Mouse (Mus musculus) liver, embryonic 13.5 days (tissue): ENCODE results near the gene Tmem102. TPM values are rescaled to one million over a fixed set of nuclear protein-coding genes. Genes with fewer than 3 reads are reported as not detected.

Experiments
- ATAC-seq: fragments of 200-750 bp; cut with Nextera tagmentation; 2 replicates; pipeline ENCODE4 v1.8.0; 2017; ENCODE audit warnings: low read depth, mild to moderate bottlenecking, moderate number of reproducible peaks, moderate library complexity
- DNase-seq: peaks from one replicate; pipeline ENCODE4 v3.0.0; 2022
- H3K27ac ChIP-seq: fragments of 300-500 bp; sonication (generic); 2 replicates; pipeline ENCODE4 v1.5.1; 2015; ENCODE audit warnings: moderate library complexity, mild to moderate bottlenecking, inconsistent platforms
- H3K27me3 ChIP-seq: fragments of 300-500 bp; sonication (generic); 2 replicates; pipeline ENCODE4 v1.6.1; 2015; ENCODE audit warnings: mild to moderate bottlenecking, inconsistent platforms
- H3K36me3 ChIP-seq: fragments of 300-500 bp; sonication (generic); 2 replicates; pipeline ENCODE4 v1.6.1; 2015; ENCODE audit warnings: mild to moderate bottlenecking, inconsistent platforms
- H3K4me1 ChIP-seq: fragments of 300-500 bp; sonication (generic); replicated peaks from 2 replicates; pipeline ENCODE4 v1.6.1; 2015; ENCODE audit warnings: inconsistent platforms
- H3K4me2 ChIP-seq: fragments of 300-500 bp; sonication (generic); 2 replicates; pipeline ENCODE4 v1.6.1; 2015; ENCODE audit warnings: inconsistent platforms, mild to moderate bottlenecking, moderate library complexity
- H3K4me3 ChIP-seq: fragments of 300-500 bp; sonication (generic); replicated peaks from 2 replicates; pipeline ENCODE4 v1.5.1; 2015; ENCODE audit warnings: mild to moderate bottlenecking, inconsistent platforms
- H3K9ac ChIP-seq: fragments of 300-500 bp; sonication (generic); 2 replicates; pipeline ENCODE4 v1.6.1; 2015; ENCODE audit warnings: mild to moderate bottlenecking, inconsistent platforms
- H3K9me3 ChIP-seq: fragments of 300-500 bp; sonication (generic); replicated peaks from 2 replicates; pipeline ENCODE4 v1.6.1; 2016; ENCODE audit warnings: inconsistent platforms
- WGBS: fragments of 180-500 bp; shearing (Covaris S2); methylation state at CpG from one replicate; pipeline ENCODE4 v1.1.7; 2015; ENCODE audit not compliant: insufficient replicate concordance; 5-methylcytosine and 5-hydroxymethylcytosine counted together
- polyA plus RNA-seq: library from polyadenylated mRNA; unstranded; fragments of >200 nt; fragmentation: Nextera tagmentation; extraction: Ambion mirVana; gene quantifications from 2 replicates; pipeline ENCODE4 v1.2.1, GENCODE M21; 2015

Tmem102 gene
- polyA plus RNA-seq, 1 experiment from 2014 or later, result 0.50 TPM

GRCm38 (mm10) chr11:69754701-69755100 is 50.7 kb downstream of the Tmem102 start:
- H3K36me3 ChIP-seq, result peaks cover 13% of the 10 kb centered on the region
- H3K27me3 ChIP-seq, result no peaks in the 10 kb centered on the region
- peak overlapping the region; percentile 90 for H3K4me2 ChIP-seq
- H3K4me3 ChIP-seq, result peak overlapping the region; percentile 43
- H3K9ac ChIP-seq, result no peak overlapping the region; the same call in 1 of the 2 replicates
- ATAC-seq (no peak), DNase-seq (peak; percentile 44)
- H3K9me3 ChIP-seq, result no peaks in the 10 kb centered on the region
- peak overlapping the region; percentile 19; the same call in 1 of the 2 replicates for H3K27ac ChIP-seq
- 49% methylated on average over 3 of the region's 3 CpGs for WGBS
- H3K4me1 ChIP-seq, result peaks cover 75% of the 10 kb centered on the region

GRCm38 (mm10) chr11:69754233-69754632 is 51.2 kb downstream of the Tmem102 start:
- ATAC-seq (no peak), DNase-seq (no peak)
- Histone ChIP-seq H3K4me3 (0 out of 2 replicates have a peak overlapping the region, but pooled peaks have one; percentile 8), H3K9ac (no peak overlapping the region), H3K36me3 (peaks cover 13% of the 10 kb centered on the region), H3K27ac (peak overlapping the region; percentile 19; the same call in 1 of the 2 replicates), H3K27me3 (no peaks in the 10 kb centered on the region), H3K4me1 (peaks cover 73% of the 10 kb centered on the region), H3K9me3 (no peaks in the 10 kb centered on the region), H3K4me2 (peak overlapping the region; percentile 17)
- 58% methylated on average over 5 of the region's 5 CpGs for WGBS

Other genes with a start within 250 kb of the Tmem102 start
- gene Efnb3, start 245.4 kb downstream of the Tmem102 start, polyA plus RNA-seq, result 0.75 and 0.85 TPM in 2 replicates
- 23.1 and 23.7 TPM in 2 replicates for gene Wrap53, start 225.4 kb downstream of the Tmem102 start, polyA plus RNA-seq
- 83.0 and 90.4 TPM in 2 replicates for gene Trp53, start 225.3 kb downstream of the Tmem102 start, polyA plus RNA-seq
- gene Atp1b2, start 199.7 kb downstream of the Tmem102 start, polyA plus RNA-seq, result 21.7 and 30.8 TPM in 2 replicates
- 33.4 and 34.8 TPM in 2 replicates for gene Shbg, start 187.7 kb downstream of the Tmem102 start, polyA plus RNA-seq
- gene Sat2, start 183.6 kb downstream of the Tmem102 start, polyA plus RNA-seq, result 11.6 and 12.3 TPM in 2 replicates
- 7.9 and 8.2 TPM in 2 replicates for gene Fxr2, start 172.6 kb downstream of the Tmem102 start, polyA plus RNA-seq
- not detected in 2 replicates for gene Sox15, start 150.3 kb downstream of the Tmem102 start, polyA plus RNA-seq
- gene Mpdu1, start 143.0 kb downstream of the Tmem102 start, polyA plus RNA-seq, result 36.9 and 39.2 TPM in 2 replicates
- 17.3 and 17.4 TPM in 2 replicates for gene Cd68, start 139.5 kb downstream of the Tmem102 start, polyA plus RNA-seq
- 351 and 453 TPM in 2 replicates for gene Eif4a1, start 133.2 kb downstream of the Tmem102 start, polyA plus RNA-seq
- gene Senp3, start 123.5 kb downstream of the Tmem102 start, polyA plus RNA-seq, result 37.3 and 38.6 TPM in 2 replicates
- gene Tnfsf13, start 119.8 kb downstream of the Tmem102 start, polyA plus RNA-seq, result 0.10 TPM in 1 of 2 replicates, not detected in the other
- gene Tnfsf12, start 109.8 kb downstream of the Tmem102 start, polyA plus RNA-seq, result 2.1 and 2.6 TPM in 2 replicates
- 1.1 and 1.4 TPM in 2 replicates for gene Tnfsfm13, start 109.5 kb downstream of the Tmem102 start, polyA plus RNA-seq
- gene Polr2a, start 47.0 kb downstream of the Tmem102 start, polyA plus RNA-seq, result 9.6 and 10.8 TPM in 2 replicates
- not detected in 2 replicates for gene Slc35g3, start 43.7 kb downstream of the Tmem102 start, polyA plus RNA-seq
- gene Zbtb4, start 39.7 kb downstream of the Tmem102 start, polyA plus RNA-seq, result 0.38 and 0.43 TPM in 2 replicates
- 0.43 and 0.59 TPM in 2 replicates for gene Chrnb1, start 9.7 kb downstream of the Tmem102 start, polyA plus RNA-seq
- 0.07 and 0.20 TPM in 2 replicates for gene Fgf11, start 3.8 kb downstream of the Tmem102 start, polyA plus RNA-seq
- not detected in 2 replicates for gene Gm39566, start 9.7 kb upstream of the Tmem102 start, polyA plus RNA-seq
- gene Spem2, start 12.8 kb upstream of the Tmem102 start, polyA plus RNA-seq, result not detected in 2 replicates
- gene Spem1, start 16.6 kb upstream of the Tmem102 start, polyA plus RNA-seq, result not detected in 2 replicates
- gene Nlgn2, start 32.2 kb upstream of the Tmem102 start, polyA plus RNA-seq, result 0.68 and 0.75 TPM in 2 replicates
- gene Tmem256, start 32.9 kb upstream of the Tmem102 start, polyA plus RNA-seq, result 321 and 345 TPM in 2 replicates
- 28.0 and 29.9 TPM in 2 replicates for gene Plscr3, start 40.8 kb upstream of the Tmem102 start, polyA plus RNA-seq
- 0.76 and 1.5 TPM in 2 replicates for gene Tnk1, start 53.1 kb upstream of the Tmem102 start, polyA plus RNA-seq
- not detected in 2 replicates for gene Tmem95, start 72.4 kb upstream of the Tmem102 start, polyA plus RNA-seq
- gene Kctd11, start 75.8 kb upstream of the Tmem102 start, polyA plus RNA-seq, result 0.89 and 1.3 TPM in 2 replicates
- gene Acap1, start 89.9 kb upstream of the Tmem102 start, polyA plus RNA-seq, result 4.4 and 4.9 TPM in 2 replicates
- 0.89 and 1.0 TPM in 2 replicates for gene 2810408A11Rik, start 95.4 kb upstream of the Tmem102 start, polyA plus RNA-seq
- 2.3 and 2.8 TPM in 2 replicates for gene Neurl4, start 95.4 kb upstream of the Tmem102 start, polyA plus RNA-seq
- 107 and 116 TPM in 2 replicates for gene Gps2, start 108.3 kb upstream of the Tmem102 start, polyA plus RNA-seq
- 1,847 and 1,941 TPM in 2 replicates for gene Eif5a, start 116.3 kb upstream of the Tmem102 start, polyA plus RNA-seq
- gene Ybx2, start 130.2 kb upstream of the Tmem102 start, polyA plus RNA-seq, result 0.28 and 0.30 TPM in 2 replicates
- 14.2 TPM in 2 replicates for gene Slc2a4, start 142.6 kb upstream of the Tmem102 start, polyA plus RNA-seq
- 2.4 and 4.2 TPM in 2 replicates for gene Cldn7, start 159.2 kb upstream of the Tmem102 start, polyA plus RNA-seq
- 8.7 and 10.1 TPM in 2 replicates for gene Ctdnep1, start 175.5 kb upstream of the Tmem102 start, polyA plus RNA-seq
- 84.9 and 86.9 TPM in 2 replicates for gene Elp5, start 176.9 kb upstream of the Tmem102 start, polyA plus RNA-seq
- 259 and 294 TPM in 2 replicates for gene Gabarap, start 185.5 kb upstream of the Tmem102 start, polyA plus RNA-seq
- 29.8 and 32.7 TPM in 2 replicates for gene Phf23, start 190.2 kb upstream of the Tmem102 start, polyA plus RNA-seq
- 6.4 and 7.4 TPM in 2 replicates for gene Dvl2, start 195.0 kb upstream of the Tmem102 start, polyA plus RNA-seq
- gene Acadvl, start 209.8 kb upstream of the Tmem102 start, polyA plus RNA-seq, result 83.7 and 87.2 TPM in 2 replicates
- gene Dlg4, start 211.3 kb upstream of the Tmem102 start, polyA plus RNA-seq, result 1.1 and 1.2 TPM in 2 replicates
- 1.4 and 1.8 TPM in 2 replicates for gene Asgr1, start 248.5 kb upstream of the Tmem102 start, polyA plus RNA-seq